Mouse (Mus musculus) MEL (cell line): Measurements from ENCODE around the gene Stx6. TPM values are rescaled to one million over a fixed set of nuclear protein-coding genes. Genes with fewer than 3 reads are reported as not detected.

ENCODE experiments used
- DNase-seq: peaks from one replicate; pipeline ENCODE4 v3.0.0; 2011; ENCODE audit warnings: low read depth, low spot score
- H3K27ac ChIP-seq: 2 replicates; pipeline ENCODE4 v1.5.1; 2012; ENCODE audit warnings: low read depth, mild to moderate bottlenecking, control low read depth, low read length, moderate library complexity; ENCODE audit not compliant: control insufficient read depth
- H3K27me3 ChIP-seq, 2 experiments: fragments of 150-350 bp in 1 of 2; sonication (generic) in 1 of 2; 2 replicates each; pipeline ENCODE4 v1.6.1; 2012; ENCODE audit warnings: low read length in 2 of 2, mild to moderate bottlenecking in 2 of 2, improper control_type of control experiment in 1 of 2, moderate library complexity in 1 of 2; ENCODE audit not compliant: insufficient read depth in 2 of 2, control insufficient read depth in 1 of 2
- H3K36me3 ChIP-seq, 2 experiments: 2 replicates each; pipeline ENCODE4 v1.6.1; 2012 to 2014; ENCODE audit warnings: low read length in 2 of 2, improper control_type of control experiment in 1 of 2, inconsistent platforms in 1 of 2, mild to moderate bottlenecking in 1 of 2; ENCODE audit not compliant: insufficient read depth in 2 of 2, control insufficient read depth in 1 of 2
- H3K4me1 ChIP-seq, 2 experiments: fragments of 150-350 bp in 1 of 2; sonication (generic) in 1 of 2; 2 replicates each; pipeline ENCODE4 v1.6.1; 2012; ENCODE audit warnings: low read length in 2 of 2, improper control_type of control experiment in 1 of 2, mild to moderate bottlenecking in 1 of 2; ENCODE audit not compliant: insufficient read depth in 2 of 2, control insufficient read depth in 1 of 2
- H3K4me3 ChIP-seq, 2 experiments: fragments of 150-350 bp in 1 of 2; sonication (generic) in 1 of 2; 2 replicates each; pipeline ENCODE4 v1.5.1; 2012; ENCODE audit warnings: low read depth in 2 of 2, low read length in 2 of 2, mild to moderate bottlenecking in 2 of 2, moderate library complexity in 2 of 2, control low read depth in 1 of 2, improper control_type of control experiment in 1 of 2; ENCODE audit not compliant: control insufficient read depth in 1 of 2, insufficient read depth in 1 of 2
- H3K79me2 ChIP-seq: 2 replicates; pipeline ENCODE4 v1.6.1; 2012; ENCODE audit warnings: mild to moderate bottlenecking, low read length, moderate library complexity; ENCODE audit not compliant: control insufficient read depth, poor library complexity, insufficient read depth
- H3K9ac ChIP-seq: 2 replicates; pipeline ENCODE4 v1.6.1; 2012; ENCODE audit warnings: low read depth, mild to moderate bottlenecking, control low read depth, low read length, moderate library complexity; ENCODE audit not compliant: control insufficient read depth, poor library complexity, severe bottlenecking
- H3K9me3 ChIP-seq: fragments of 150-350 bp; sonication (generic); replicated peaks from 2 replicates; pipeline ENCODE4 v1.6.1; 2012; ENCODE audit warnings: mild to moderate bottlenecking, low read length, improper control_type of control experiment, moderate library complexity; ENCODE audit not compliant: insufficient read depth
- BHLHE40 ChIP-seq: IDR thresholded peaks from 2 replicates; pipeline ENCODE4 v1.6.1; 2012; ENCODE audit warnings: low read depth, mild to moderate bottlenecking, inconsistent platforms, low read length, improper control_type of control experiment, borderline replicate concordance
- CHD1 ChIP-seq: IDR thresholded peaks from 2 replicates; pipeline ENCODE4 v1.6.1; 2012; ENCODE audit warnings: low read depth, mild to moderate bottlenecking, inconsistent platforms, low read length, improper control_type of control experiment
- CTCF ChIP-seq, 3 experiments: IDR thresholded peaks in 2 of 3; conservative IDR thresholded peaks in 1 of 3; 2 replicates each; pipeline ENCODE4 v1.5.1; 2011 to 2012; ENCODE audit warnings: low read length in 3 of 3, low read depth in 2 of 3, mild to moderate bottlenecking in 2 of 3, improper control_type of control experiment in 1 of 3, inconsistent platforms in 1 of 3, mixed read lengths in 1 of 3, moderate library complexity in 1 of 3; ENCODE audit not compliant: control insufficient read depth in 1 of 3, insufficient read depth in 1 of 3, poor library complexity in 1 of 3, severe bottlenecking in 1 of 3
- GABPA ChIP-seq: IDR thresholded peaks from 2 replicates; pipeline ENCODE4 v1.6.1; 2012; ENCODE audit warnings: low read depth, mild to moderate bottlenecking, inconsistent platforms, low read length, improper control_type of control experiment, moderate library complexity
- GATA1 ChIP-seq: IDR thresholded peaks from 2 replicates; pipeline ENCODE4 v1.6.1; 2011; ENCODE audit warnings: low read depth, low read length, improper control_type of control experiment
- HCFC1 ChIP-seq: IDR thresholded peaks from 2 replicates; pipeline ENCODE4 v1.6.1; 2012; ENCODE audit warnings: low read depth, mild to moderate bottlenecking, inconsistent platforms, low read length, improper control_type of control experiment, moderate library complexity
- KAT2A ChIP-seq: conservative IDR thresholded peaks from 2 replicates; pipeline ENCODE4 v1.6.1; 2012; ENCODE audit warnings: low read depth, low read length, improper control_type of control experiment, inconsistent platforms
- MAZ ChIP-seq: IDR thresholded peaks from 2 replicates; pipeline ENCODE4 v1.6.1; 2012; ENCODE audit warnings: low read depth, mild to moderate bottlenecking, inconsistent platforms, low read length, improper control_type of control experiment
- MXI1 ChIP-seq: IDR thresholded peaks from 2 replicates; pipeline ENCODE4 v1.6.1; 2011; ENCODE audit warnings: mild to moderate bottlenecking, low read depth, low read length, improper control_type of control experiment
- MYB ChIP-seq: IDR thresholded peaks from 2 replicates; pipeline ENCODE4 v1.6.1; 2011; ENCODE audit warnings: mild to moderate bottlenecking, low read depth, low read length, improper control_type of control experiment
- MYC ChIP-seq: IDR thresholded peaks from 2 replicates; pipeline ENCODE4 v1.6.1; 2011; ENCODE audit warnings: low read depth, mild to moderate bottlenecking, low read length, improper control_type of control experiment, moderate library complexity
- NELFE ChIP-seq: IDR thresholded peaks from 2 replicates; pipeline ENCODE4 v1.6.1; 2011; ENCODE audit warnings: low read depth, low read length, improper control_type of control experiment
- POLR2A ChIP-seq, 2 experiments: IDR thresholded peaks; 2 replicates each; pipeline ENCODE4 v1.6.1; 2011 to 2012; ENCODE audit warnings: low read length in 2 of 2, mild to moderate bottlenecking in 2 of 2, control low read depth in 1 of 2, improper control_type of control experiment in 1 of 2, low read depth in 1 of 2, moderate library complexity in 1 of 2; ENCODE audit not compliant: control insufficient read depth in 1 of 2, insufficient read depth in 1 of 2, poor library complexity in 1 of 2
- SMC3 ChIP-seq: IDR thresholded peaks from 2 replicates; pipeline ENCODE4 v1.6.1; 2011; ENCODE audit warnings: low read depth, low read length, improper control_type of control experiment
- TAL1 ChIP-seq: IDR thresholded peaks from 2 replicates; pipeline ENCODE4 v1.6.1; 2012; ENCODE audit warnings: mild to moderate bottlenecking, inconsistent platforms, low read length, moderate library complexity, mixed read lengths
- TBP ChIP-seq: IDR thresholded peaks from 2 replicates; pipeline ENCODE4 v1.8.0; 2011; ENCODE audit warnings: low read depth, low read length, improper control_type of control experiment
- TCF12 ChIP-seq: IDR thresholded peaks from 2 replicates; pipeline ENCODE4 v1.6.1; 2014; ENCODE audit warnings: low read depth, mild to moderate bottlenecking, inconsistent platforms, low read length, improper control_type of control experiment, moderate library complexity
- USF1 ChIP-seq: IDR thresholded peaks from 2 replicates; pipeline ENCODE4 v1.6.1; 2014; ENCODE audit warnings: low read depth, mild to moderate bottlenecking, inconsistent platforms, low read length, improper control_type of control experiment, moderate library complexity
- USF2 ChIP-seq, 2 experiments: IDR thresholded peaks; 2 replicates each; pipeline ENCODE4 v1.6.1; 2011 to 2012; ENCODE audit warnings: improper control_type of control experiment in 2 of 2, low read length in 2 of 2, borderline replicate concordance in 1 of 2, inconsistent platforms in 1 of 2, low read depth in 1 of 2, mild to moderate bottlenecking in 1 of 2; ENCODE audit not compliant: insufficient read depth in 1 of 2
- ZC3H11A ChIP-seq: IDR thresholded peaks from 2 replicates; pipeline ENCODE4 v1.6.1; 2012; ENCODE audit warnings: low read depth, mild to moderate bottlenecking, inconsistent platforms, low read length, improper control_type of control experiment
- polyA plus RNA-seq, 2 experiments: library from polyadenylated mRNA; stranded (reverse) in 1 of 2; unstranded in 1 of 2; fragments of >175 nt in 1 of 2; fragments of >200 nt in 1 of 2; gene quantifications; 2 replicates each; pipeline versions ENCODE4 v1.2.1 to v1.2.4; 2012; ENCODE audit warnings: low replicate concordance in 2 of 2, low read depth in 1 of 2; ENCODE audit not compliant: insufficient read length in 2 of 2, insufficient read depth in 1 of 2, missing spikeins in 1 of 2
- total RNA-seq: library from RNA; depleted of rRNA; stranded (reverse); fragments of 300-350 nt; gene quantifications from 2 replicates; pipeline ENCODE4 v1.2.3, GENCODE M21; 2012

The Stx6 gene
- total and polyA plus RNA-seq, 3 experiments = 18.1 to 38.4 TPM; not detected in 1

DNA sequence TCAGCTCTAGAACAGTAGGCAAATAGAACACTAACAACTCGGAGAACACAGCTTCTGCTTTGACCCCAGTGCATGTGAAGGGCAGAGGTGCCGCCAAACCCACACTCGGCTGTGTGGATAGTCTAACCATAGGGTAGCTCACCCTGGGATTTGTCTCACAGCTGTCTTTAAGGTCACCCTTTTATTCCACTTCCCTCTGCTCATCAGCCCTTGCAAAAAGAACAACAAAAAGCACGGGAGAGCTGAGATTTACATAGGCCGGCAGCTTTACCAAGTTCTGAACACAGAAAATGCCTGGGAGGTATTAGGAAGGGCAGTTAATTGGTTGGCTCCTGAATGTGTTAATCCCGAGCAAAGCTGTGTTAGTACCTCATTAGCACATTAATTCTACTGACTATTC is 47.0 kb upstream of the Stx6 start:
- peaks cover 0 to 14% of the 10 kb centered on the region in 2 experiments; a peak in 2 of 4 replicates for H3K36me3 ChIP-seq
- H3K27ac ChIP-seq = no peak overlapping the region
- no peak overlapping the region for H3K9ac ChIP-seq
- no peaks in the 10 kb centered on the region for H3K79me2 ChIP-seq
- TF ChIP-seq MAZ (no peak), SMC3 (no peak), MXI1 (no peak), MYC (no peak), GABPA (no peak), NELFE (no peak), USF1 (no peak)
- H3K9me3 ChIP-seq = no peaks in the 10 kb centered on the region
- H3K4me3 ChIP-seq = no peak overlapping the region
- no peaks in the 10 kb centered on the region; a peak in 1 of 4 replicates for H3K27me3 ChIP-seq
- peaks cover 3 to 11% of the 10 kb centered on the region in 2 experiments; a peak in 2 of 4 replicates for H3K4me1 ChIP-seq
- DNase-seq = no peak

DNA sequence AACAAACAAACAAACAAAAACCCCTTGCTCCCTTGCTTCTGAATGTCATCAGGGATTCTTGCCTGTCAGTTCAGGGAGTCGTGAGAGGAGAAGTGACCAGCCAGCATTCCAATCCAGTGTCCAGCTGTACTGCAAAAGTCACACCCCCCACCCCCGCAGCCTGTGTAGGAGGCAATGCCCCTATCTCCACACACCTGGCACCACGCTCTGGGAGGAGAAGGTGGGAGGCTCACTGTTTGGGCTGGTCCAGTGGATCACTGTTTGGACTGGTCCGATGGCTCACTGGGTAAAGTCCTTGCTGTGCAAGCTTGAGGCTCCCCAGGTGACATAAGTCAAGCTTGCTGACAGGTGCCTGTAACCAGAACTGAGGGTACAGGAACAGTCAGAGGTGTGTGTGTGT is 46.4 kb upstream of the Stx6 start:
- Histone ChIP-seq H3K27ac (no peak overlapping the region), H3K4me1 (peaks cover 0 to 6% of the 10 kb centered on the region in 2 experiments; a peak in 1 of 4 replicates), H3K9ac (no peak overlapping the region), H3K79me2 (no peaks in the 10 kb centered on the region), H3K36me3 (peaks cover 0 to 8% of the 10 kb centered on the region in 2 experiments; a peak in 2 of 4 replicates), H3K27me3 (no peaks in the 10 kb centered on the region; a peak in 1 of 4 replicates), H3K4me3 (no peak overlapping the region), H3K9me3 (no peaks in the 10 kb centered on the region)
- DNase-seq = no peak
- TF ChIP-seq BHLHE40 (no peak), TAL1 (no peak), POLR2A (IDR thresholded peaks at IDR 0.05; ENCODE audit: control insufficient read depth in 1 of 2, insufficient read depth in 1 of 2, low read depth in 1 of 2, low read length in 2 of 2, poor library complexity in 1 of 2) (no peak), TCF12 (no peak), ZC3H11A (no peak), CHD1 (no peak), TBP (no peak), KAT2A (no peak), MYB (no peak), HCFC1 (no peak), CTCF (IDR thresholded peaks at IDR 0.05 in 2 of 3, conservative IDR thresholded peaks at IDR 0.05 in 1 of 3; ENCODE audit: control insufficient read depth in 1 of 3, insufficient read depth in 1 of 3, low read depth in 2 of 3, low read length in 3 of 3, poor library complexity in 1 of 3, severe bottlenecking in 1 of 3) (no peak), USF2 (IDR thresholded peaks at IDR 0.05; ENCODE audit: borderline replicate concordance in 1 of 2, insufficient read depth in 1 of 2, low read depth in 1 of 2, low read length in 2 of 2) (no peak), MYC (no peak), GATA1 (no peak)
